Mouse (Mus musculus): Measurements from ENCODE around the gene Prickle3. TPM values are rescaled to one million over a fixed set of nuclear protein-coding genes. Genes with fewer than 3 reads are reported as not detected.

Gene Prickle3
- 5.2 and 5.6 TPM in 2 replicates for polyA plus RNA-seq (2015; fragmentation: Nextera tagmentation; extraction: Ambion mirVana)

GRCm38 (mm10) chrX:7657221-7657639, at the start of gene Prickle3:
TSS of gene Prickle3 (plus strand) at chrX:7657260.

DNA sequence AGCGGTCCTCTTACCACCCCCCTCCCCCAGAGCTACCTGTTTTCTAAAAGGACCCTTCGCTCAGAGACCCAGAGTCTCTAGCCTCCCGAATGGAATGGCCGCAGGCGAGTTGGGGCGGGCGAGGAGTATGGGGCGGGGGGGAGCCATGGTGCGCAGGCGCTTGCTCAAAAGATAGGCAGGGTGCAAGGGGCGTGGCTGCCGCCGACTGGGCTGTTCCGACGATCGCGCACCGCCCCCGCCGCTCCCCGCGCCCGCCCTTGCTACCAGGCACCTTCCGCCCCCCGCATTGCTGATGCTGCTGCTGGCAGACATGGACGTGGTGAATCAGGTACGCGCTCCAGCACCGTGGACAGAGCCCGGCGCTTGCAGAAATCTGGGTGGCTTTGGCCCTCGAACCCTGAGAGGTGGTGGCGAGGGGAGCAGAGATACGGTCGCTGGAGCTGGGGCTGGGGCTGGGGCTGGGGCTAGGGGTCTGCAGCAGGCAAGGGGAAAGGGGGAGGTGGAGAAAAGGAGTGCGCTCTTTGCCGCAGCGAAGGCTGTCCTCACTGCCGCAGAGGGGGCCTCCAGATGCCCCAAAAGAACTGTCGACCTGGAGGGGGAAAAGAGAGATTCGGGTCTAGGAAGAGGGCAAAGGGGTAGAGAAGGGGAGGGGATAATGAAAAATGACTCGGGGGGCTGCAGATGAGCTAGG, 18.5 kb upstream of the Prickle3 start, which contains the start of gene Syp:
Syp (plus strand) TSS at position 71 of the 691 bp plus-strand sequence.

GRCm38 (mm10) chrX:7670921-7671623, 14.0 kb downstream of the Prickle3 start, which contains the start of gene Plp2:
TSS of gene Plp2 (minus strand) at chrX:7671390.

GRCm38 (mm10) chrX:7680864-7681263, 23.8 kb downstream of the Prickle3 start, which contains the start of gene Magix:
TSS of gene Magix (minus strand) at chrX:7681251.

DNA sequence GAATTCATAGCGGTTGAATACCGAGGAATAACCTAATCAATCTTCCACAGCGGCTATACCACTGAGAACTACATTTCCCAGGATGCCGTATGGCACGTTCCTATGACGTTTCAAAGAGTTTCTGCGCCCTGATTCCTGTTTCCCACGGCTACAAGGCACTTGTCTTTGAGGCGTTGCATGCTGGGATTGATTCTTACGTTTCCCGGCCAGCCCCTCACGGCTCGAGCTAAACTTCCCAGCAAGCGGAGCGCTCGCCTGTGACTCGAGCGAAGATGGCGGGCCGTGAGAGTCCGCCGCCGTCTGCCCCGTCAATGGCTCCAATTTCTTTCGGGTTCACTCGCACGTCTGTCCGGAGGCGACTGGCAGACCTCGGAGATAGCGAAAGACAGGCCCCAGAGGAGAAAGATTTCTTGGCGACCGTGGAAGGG, 39.9 kb downstream of the Prickle3 start, which contains the start of gene Gpkow:
Gpkow (plus strand) TSS at position 178 of the 428 bp plus-strand sequence.

GRCm38 (mm10) chrX:7714135-7714899, 57.3 kb downstream of the Prickle3 start, which contains the start of gene Wdr45:
TSS of gene Wdr45 (plus strand) at chrX:7714333.

Other genes starting within 250 kb of the Prickle3 start
- 0.04 and 0.06 TPM in 2 replicates for gene Foxp3, start 83.6 kb upstream of the Prickle3 start, polyA plus RNA-seq (2015; fragmentation: Nextera tagmentation; extraction: Ambion mirVana)
- gene Ppp1r3f, start 83.0 kb upstream of the Prickle3 start, polyA plus RNA-seq (2015; fragmentation: Nextera tagmentation; extraction: Ambion mirVana) = 0.77 and 1.1 TPM in 2 replicates
- gene Ccdc22, start 51.7 kb upstream of the Prickle3 start, polyA plus RNA-seq (2015; fragmentation: Nextera tagmentation; extraction: Ambion mirVana) = 15.3 and 15.9 TPM in 2 replicates
- not detected in 2 replicates for gene Cacna1f, start 50.2 kb upstream of the Prickle3 start, polyA plus RNA-seq (2015; fragmentation: Nextera tagmentation; extraction: Ambion mirVana)
- gene Syp, start 18.8 kb upstream of the Prickle3 start, polyA plus RNA-seq (2015; fragmentation: Nextera tagmentation; extraction: Ambion mirVana) = 0.38 and 0.44 TPM in 2 replicates
- 105 and 108 TPM in 2 replicates for gene Plp2, start 14.1 kb downstream of the Prickle3 start, polyA plus RNA-seq (2015; fragmentation: Nextera tagmentation; extraction: Ambion mirVana)
- 1.1 and 1.4 TPM in 2 replicates for gene Magix, start 24.0 kb downstream of the Prickle3 start, polyA plus RNA-seq (2015; fragmentation: Nextera tagmentation; extraction: Ambion mirVana)
- 19.0 and 19.1 TPM in 2 replicates for gene Gpkow, start 39.9 kb downstream of the Prickle3 start, polyA plus RNA-seq (2015; fragmentation: Nextera tagmentation; extraction: Ambion mirVana)
- gene Wdr45, start 57.1 kb downstream of the Prickle3 start, polyA plus RNA-seq (2015; fragmentation: Nextera tagmentation; extraction: Ambion mirVana) = 35.2 and 35.6 TPM in 2 replicates
- not detected in 2 replicates for gene Gm45208, start 65.0 kb downstream of the Prickle3 start, polyA plus RNA-seq (2015; fragmentation: Nextera tagmentation; extraction: Ambion mirVana)
- 17.1 and 24.0 TPM in 2 replicates for gene Praf2, start 71.2 kb downstream of the Prickle3 start, polyA plus RNA-seq (2015; fragmentation: Nextera tagmentation; extraction: Ambion mirVana)
- 2.5 and 3.2 TPM in 2 replicates for gene Ccdc120, start 93.6 kb downstream of the Prickle3 start, polyA plus RNA-seq (2015; fragmentation: Nextera tagmentation; extraction: Ambion mirVana)
- gene Tfe3, start 105.3 kb downstream of the Prickle3 start, polyA plus RNA-seq (2015; fragmentation: Nextera tagmentation; extraction: Ambion mirVana) = 9.9 and 12.4 TPM in 2 replicates
- gene Gripap1, start 132.5 kb downstream of the Prickle3 start, polyA plus RNA-seq (2015; fragmentation: Nextera tagmentation; extraction: Ambion mirVana) = 21.5 and 23.4 TPM in 2 replicates
- gene Kcnd1, start 165.0 kb downstream of the Prickle3 start, polyA plus RNA-seq (2015; fragmentation: Nextera tagmentation; extraction: Ambion mirVana) = 0.35 and 0.51 TPM in 2 replicates
- gene Otud5, start 184.1 kb downstream of the Prickle3 start, polyA plus RNA-seq (2015; fragmentation: Nextera tagmentation; extraction: Ambion mirVana) = 17.6 and 21.4 TPM in 2 replicates
- gene Pim2, start 221.0 kb downstream of the Prickle3 start, polyA plus RNA-seq (2015; fragmentation: Nextera tagmentation; extraction: Ambion mirVana) = 1.0 and 1.1 TPM in 2 replicates
- 16.1 and 22.3 TPM in 2 replicates for gene Slc35a2, start 226.8 kb downstream of the Prickle3 start, polyA plus RNA-seq (2015; fragmentation: Nextera tagmentation; extraction: Ambion mirVana)
- gene Pqbp1, start 242.0 kb downstream of the Prickle3 start, polyA plus RNA-seq (2015; fragmentation: Nextera tagmentation; extraction: Ambion mirVana) = 50.7 and 56.9 TPM in 2 replicates
- gene Timm17b, start 242.1 kb downstream of the Prickle3 start, polyA plus RNA-seq (2015; fragmentation: Nextera tagmentation; extraction: Ambion mirVana) = 93.9 and 99.0 TPM in 2 replicates